Mouse (Mus musculus): ENCODE measurements around the gene Col25a1. TPM values are rescaled to one million over a fixed set of nuclear protein-coding genes. Genes with fewer than 3 reads are reported as not detected.

Col25a1 gene
- polyA plus RNA-seq, 1 experiment from 2014 or later = 0.59 TPM

- Histone ChIP-seq H3K4me1 (replicated peaks; ENCODE audit: control insufficient read depth, insufficient read depth, low read length) (no peaks in the 10 kb centered on the region), H3K9me3 (ENCODE audit: control insufficient read depth) (no peaks in the 10 kb centered on the region), H3K9ac (ENCODE audit: low read depth, low read length) (no peak overlapping the region), H3K36me3 (ENCODE audit: control insufficient read depth, insufficient read depth) (no peaks in the 10 kb centered on the region), H3K27ac (ENCODE audit: low read depth, low read length) (no peak overlapping the region), H3K4me3 (ENCODE audit: low read depth, low read length) (no peak overlapping the region), H3K27me3 (replicated peaks; ENCODE audit: control insufficient read depth, insufficient read depth, low read length) (no peaks in the 10 kb centered on the region), H3K4me2 (replicated peaks; ENCODE audit: low read depth) (no peak overlapping the region)
- 92% methylated on average over 9 of the region's 9 CpGs for WGBS
- no peak for ATAC-seq
- no peak for TF ChIP-seq CTCF (IDR thresholded peaks at IDR 0.05; ENCODE audit: low read depth)
Measured at GRCm38 (mm10) chr3:130228186-130228585, 96.9 kb downstream of the Col25a1 start.

- no peak for ATAC-seq
- H3K4me3 ChIP-seq (ENCODE audit: low read depth, low read length) = no peak overlapping the region
Measured at GRCm38 (mm10) chr3:130232944-130233343, 101.6 kb downstream of the Col25a1 start.

GRCm38 (mm10) chr3:130235233-130235632 lies 103.9 kb downstream of the Col25a1 start:
- WGBS = 89% methylated on average over 1 of the region's 1 CpGs
- Histone ChIP-seq H3K36me3 (ENCODE audit: control insufficient read depth, insufficient read depth) (no peaks in the 10 kb centered on the region), H3K9me3 (ENCODE audit: control insufficient read depth) (no peaks in the 10 kb centered on the region), H3K27ac (ENCODE audit: low read depth, low read length) (no peak overlapping the region), H3K4me3 (ENCODE audit: low read depth, low read length) (no peak overlapping the region), H3K4me2 (replicated peaks; ENCODE audit: low read depth) (no peak overlapping the region), H3K4me1 (replicated peaks; ENCODE audit: control insufficient read depth, insufficient read depth, low read length) (no peaks in the 10 kb centered on the region), H3K9ac (ENCODE audit: low read depth, low read length) (no peak overlapping the region), H3K27me3 (replicated peaks; ENCODE audit: control insufficient read depth, insufficient read depth, low read length) (no peaks in the 10 kb centered on the region)
- ATAC-seq = no peak
- no peak for TF ChIP-seq CTCF (IDR thresholded peaks at IDR 0.05; ENCODE audit: low read depth)

More at GRCm38 (mm10) chr3:130232944-130233343, 101.6 kb downstream of the Col25a1 start:
- Histone ChIP-seq H3K36me3 (ENCODE audit: control insufficient read depth, insufficient read depth) (no peaks in the 10 kb centered on the region), H3K9ac (ENCODE audit: low read depth, low read length) (no peak overlapping the region), H3K27me3 (replicated peaks; ENCODE audit: control insufficient read depth, insufficient read depth, low read length) (no peaks in the 10 kb centered on the region), H3K4me1 (replicated peaks; ENCODE audit: control insufficient read depth, insufficient read depth, low read length) (no peaks in the 10 kb centered on the region), H3K27ac (ENCODE audit: low read depth, low read length) (no peak overlapping the region), H3K4me2 (replicated peaks; ENCODE audit: low read depth) (no peak overlapping the region), H3K9me3 (ENCODE audit: control insufficient read depth) (no peaks in the 10 kb centered on the region)
- WGBS = 96% methylated on average over 7 of the region's 7 CpGs
- TF ChIP-seq CTCF (IDR thresholded peaks at IDR 0.05; ENCODE audit: low read depth) = no peak

- no peak for ATAC-seq
- Histone ChIP-seq H3K27ac (ENCODE audit: low read depth, low read length) (no peak overlapping the region), H3K9me3 (ENCODE audit: control insufficient read depth) (no peaks in the 10 kb centered on the region), H3K4me3 (ENCODE audit: low read depth, low read length) (no peak overlapping the region), H3K4me1 (replicated peaks; ENCODE audit: control insufficient read depth, insufficient read depth, low read length) (no peaks in the 10 kb centered on the region), H3K9ac (ENCODE audit: low read depth, low read length) (no peak overlapping the region), H3K27me3 (replicated peaks; ENCODE audit: control insufficient read depth, insufficient read depth, low read length) (no peaks in the 10 kb centered on the region), H3K4me2 (replicated peaks; ENCODE audit: low read depth) (no peak overlapping the region), H3K36me3 (ENCODE audit: control insufficient read depth, insufficient read depth) (no peaks in the 10 kb centered on the region)
- 88% methylated on average over 7 of the region's 7 CpGs for WGBS
- TF ChIP-seq CTCF (IDR thresholded peaks at IDR 0.05; ENCODE audit: low read depth) = no peak
Measured at GRCm38 (mm10) chr3:130236129-130236528, 104.8 kb downstream of the Col25a1 start.

GRCm38 (mm10) chr3:130237852-130238251 lies 106.6 kb downstream of the Col25a1 start:
- H3K27me3 ChIP-seq (replicated peaks; ENCODE audit: control insufficient read depth, insufficient read depth, low read length) = no peaks in the 10 kb centered on the region
- H3K9me3 ChIP-seq (ENCODE audit: control insufficient read depth) = no peaks in the 10 kb centered on the region
- H3K4me1 ChIP-seq (replicated peaks; ENCODE audit: control insufficient read depth, insufficient read depth, low read length) = no peaks in the 10 kb centered on the region
- H3K9ac ChIP-seq (ENCODE audit: low read depth, low read length) = no peak overlapping the region
- no peak for TF ChIP-seq CTCF (IDR thresholded peaks at IDR 0.05; ENCODE audit: low read depth)
- H3K27ac ChIP-seq (ENCODE audit: low read depth, low read length) = no peak overlapping the region
- H3K4me3 ChIP-seq (ENCODE audit: low read depth, low read length) = no peak overlapping the region
- H3K4me2 ChIP-seq (replicated peaks; ENCODE audit: low read depth) = no peak overlapping the region
- 47% methylated on average over 1 of the region's 1 CpGs for WGBS
- no peaks in the 10 kb centered on the region for H3K36me3 ChIP-seq (ENCODE audit: control insufficient read depth, insufficient read depth)
- ATAC-seq = no peak

GRCm38 (mm10) chr3:130241924-130242323 lies 110.6 kb downstream of the Col25a1 start:
- ATAC-seq = no peak
- no peak overlapping the region for H3K4me3 ChIP-seq (ENCODE audit: low read depth, low read length)
- H3K36me3 ChIP-seq (ENCODE audit: control insufficient read depth, insufficient read depth) = no peaks in the 10 kb centered on the region
- H3K27me3 ChIP-seq (replicated peaks; ENCODE audit: control insufficient read depth, insufficient read depth, low read length) = no peaks in the 10 kb centered on the region
- TF ChIP-seq CTCF (IDR thresholded peaks at IDR 0.05; ENCODE audit: low read depth) = no peak
- 86% methylated on average over 4 of the region's 4 CpGs for WGBS
- H3K9me3 ChIP-seq (ENCODE audit: control insufficient read depth) = no peaks in the 10 kb centered on the region
- no peak overlapping the region for H3K9ac ChIP-seq (ENCODE audit: low read depth, low read length)
- no peak overlapping the region for H3K4me2 ChIP-seq (replicated peaks; ENCODE audit: low read depth)
- no peaks in the 10 kb centered on the region for H3K4me1 ChIP-seq (replicated peaks; ENCODE audit: control insufficient read depth, insufficient read depth, low read length)
- H3K27ac ChIP-seq (ENCODE audit: low read depth, low read length) = no peak overlapping the region

Measured in intestine, postnatal 0 days (tissue).